Comparison of ENCODE assay signal across 24 mouse cellular contexts in genomic region chr15:97224003-97224402, GRCm38 (mm10). TPM values are rescaled to one million over a fixed set of nuclear protein-coding genes. Genes with fewer than 3 reads are reported as not detected.
DNase-seq lines count a peak whose midpoint lies in the region; ATAC-seq and TF ChIP-seq lines count a peak whose summit lies in the region.
"Had no signal": no experiment of that assay in that cellular context is flagged by ENCODE, and none has a peak within 500 bp of the region (broad histone marks: within the 10 kb centered on the region; RNA-seq: fewer than 3 reads in every experiment).

No protein-coding gene starts in this region.

- H3K9ac ChIP-seq in kidney, embryonic 14.5 days (ENCODE audit: low read depth, low read length) = no peak overlapping the region
- H3K9ac ChIP-seq in kidney, embryonic 16.5 days (replicated peaks; ENCODE audit: low read length) = no peak overlapping the region
- H3K9ac ChIP-seq: forebrain, embryonic 13.5 days; forebrain, embryonic 15.5 days; forebrain, postnatal 0 days had no signal

- peak; percentile 9 for DNase-seq in embryo, embryonic 11 days
- no peak for DNase-seq in embryo, embryonic 10.5 days (ENCODE audit: low spot score)
- no peak for DNase-seq in kidney, adult 2 months
- no peak for DNase-seq in kidney, postnatal 4 days
- peak; percentile 19 for DNase-seq in mesoderm, embryonic 11.5 days (ENCODE audit: low read depth, low spot score)
- DNase-seq: adrenal gland, adult 8-10 months; adrenal gland, postnatal 14 days; adrenal gland, postnatal 36 days; B cell, adult 2 months; cerebellum, adult 11-12 months; cerebellum, adult 2 months; cerebellum, adult 9-10 months; cerebellum, postnatal 10 days; cerebellum, postnatal 25 days; forebrain, postnatal 0 days had no signal

- WGBS in kidney, embryonic 14.5 days = 20% methylated on average over 8 of the region's 8 CpGs
- 24% methylated on average over 8 of the region's 8 CpGs for WGBS in kidney, adult 2 months
- 16% methylated on average over 8 of the region's 8 CpGs for WGBS in kidney, embryonic 16.5 days

- no peaks in the 10 kb centered on the region for H3K36me3 ChIP-seq in kidney, embryonic 14.5 days (ENCODE audit: control insufficient read depth, insufficient read depth, low read length)
- H3K36me3 ChIP-seq in kidney, adult 2 months (ENCODE audit: control insufficient read depth, insufficient read depth, low read length) = no peaks in the 10 kb centered on the region
- H3K36me3 ChIP-seq in kidney, embryonic 16.5 days (ENCODE audit: insufficient read depth, low read length) = no peaks in the 10 kb centered on the region
- H3K36me3 ChIP-seq: forebrain, embryonic 15.5 days; G1E had no signal

- ATAC-seq in kidney, embryonic 14.5 days (ENCODE audit: low FRiP score, low TSS enrichment) = peak; percentile 67
- ATAC-seq in kidney, embryonic 16.5 days (ENCODE audit: low FRiP score, low TSS enrichment) = peak; percentile 59; the same call in 1 of the 2 replicates
- ATAC-seq: activated CD4-positive, CD25-positive, alpha-beta regulatory T cell, adult 4 months; CD4-positive, CD25-positive, alpha-beta regulatory T cell, adult 4 months; forebrain, embryonic 13.5 days; forebrain, embryonic 15.5 days; forebrain, postnatal 0 days; Patski had no signal

- no peak for TF ChIP-seq CTCF in kidney, adult 2 months (conservative IDR thresholded peaks at IDR 0.05; ENCODE audit: insufficient read depth, insufficient read length, low read depth, low read length)

- TF ChIP-seq POLR2A in kidney, adult 2 months (IDR thresholded peaks at IDR 0.05; ENCODE audit: low read depth, low read length) = no peak

- H3K27ac ChIP-seq in kidney, embryonic 14.5 days (ENCODE audit: low read depth, low read length) = peak overlapping the region; percentile 62; the same call in 1 of the 2 replicates
- H3K27ac ChIP-seq in kidney, adult 2 months (ENCODE audit: insufficient read depth, low read depth, low read length) = no peak overlapping the region
- peak overlapping the region; percentile 0; the same call in 1 of the 2 replicates for H3K27ac ChIP-seq in kidney, embryonic 16.5 days (ENCODE audit: low read length)
- H3K27ac ChIP-seq: forebrain, embryonic 13.5 days; forebrain, embryonic 15.5 days had no signal

- no peak overlapping the region; the same call in 1 of the 2 replicates for H3K4me2 ChIP-seq in kidney, embryonic 14.5 days (replicated peaks; ENCODE audit: low read depth, low read length)
- peak overlapping the region; percentile 32 for H3K4me2 ChIP-seq in kidney, embryonic 16.5 days (replicated peaks; ENCODE audit: low read depth, low read length)
- H3K4me2 ChIP-seq: forebrain, embryonic 13.5 days; forebrain, embryonic 15.5 days had no signal

- H3K27me3 ChIP-seq in kidney, embryonic 14.5 days (ENCODE audit: control insufficient read depth, insufficient read depth, low read length) = no peaks in the 10 kb centered on the region
- no peaks in the 10 kb centered on the region for H3K27me3 ChIP-seq in kidney, adult 2 months (replicated peaks; ENCODE audit: control insufficient read depth, insufficient read depth, low read length)
- no peaks in the 10 kb centered on the region for H3K27me3 ChIP-seq in kidney, embryonic 16.5 days (ENCODE audit: insufficient read depth, low read length)
- H3K27me3 ChIP-seq: CH12.LX; forebrain, embryonic 13.5 days; forebrain, embryonic 15.5 days; Patski had no signal

- peaks cover 3% of the 10 kb centered on the region; the same call in 1 of the 2 replicates for H3K9me3 ChIP-seq in kidney, embryonic 14.5 days (ENCODE audit: control insufficient read depth, low read length)
- peaks cover 5% of the 10 kb centered on the region; the same call in 1 of the 2 replicates for H3K9me3 ChIP-seq in kidney, embryonic 16.5 days (ENCODE audit: low read length)
- H3K9me3 ChIP-seq: forebrain, embryonic 13.5 days; forebrain, embryonic 15.5 days had no signal

- H3K4me3 ChIP-seq in kidney, embryonic 14.5 days (ENCODE audit: low read length) = no peak overlapping the region
- H3K4me3 ChIP-seq in kidney, adult 2 months (ENCODE audit: insufficient read depth, low read depth, low read length) = no peak overlapping the region
- H3K4me3 ChIP-seq in kidney, embryonic 16.5 days (ENCODE audit: low read length) = no peak overlapping the region
- H3K4me3 ChIP-seq: forebrain, embryonic 13.5 days; forebrain, embryonic 15.5 days had no signal

- H3K4me1 ChIP-seq in kidney, embryonic 14.5 days (ENCODE audit: control insufficient read depth, insufficient read depth, low read length) = 0 out of 2 replicates have a peak, but pooled peaks cover 3% of the 10 kb centered on the region
- no peaks in the 10 kb centered on the region for H3K4me1 ChIP-seq in kidney, adult 2 months (ENCODE audit: control insufficient read depth, insufficient read depth, low read length)
- H3K4me1 ChIP-seq in kidney, embryonic 16.5 days (ENCODE audit: insufficient read depth, low read length) = peaks cover 8% of the 10 kb centered on the region; the same call in 1 of the 2 replicates
- H3K4me1 ChIP-seq: forebrain, embryonic 13.5 days; forebrain, embryonic 15.5 days had no signal

RNA-seq across cellular contexts. Expression of gene Pced1b, which starts 22.9 kb away (rescaled TPM):
- polyA plus RNA-seq in kidney, embryonic 14.5 days (2014; fragmentation: Nextera tagmentation; extraction: Ambion mirVana) = 5.4 and 8.7 TPM in 2 replicates
- polyA plus RNA-seq in kidney, adult 2 months (2012; rRNA removed) = 5.4 and 8.2 TPM in 2 replicates
- polyA plus RNA-seq in kidney, embryonic 16.5 days (2015; fragmentation: Nextera tagmentation; extraction: Ambion mirVana) = 6.0 and 6.3 TPM in 2 replicates

RNA-seq across cellular contexts. Expression of gene Amigo2, which starts 23.1 kb away (rescaled TPM):
- polyA plus RNA-seq in kidney, embryonic 14.5 days (2014; fragmentation: Nextera tagmentation; extraction: Ambion mirVana) = 11.9 and 16.9 TPM in 2 replicates
- 0.77 and 0.99 TPM in 2 replicates for polyA plus RNA-seq in kidney, adult 2 months (2012; rRNA removed)
- 11.4 and 12.8 TPM in 2 replicates for polyA plus RNA-seq in kidney, embryonic 16.5 days (2015; fragmentation: Nextera tagmentation; extraction: Ambion mirVana)
- polyA plus RNA-seq: G1E had no signal

Comparison
In these comparisons a context has a peak if more than half of its experiments do, and no peak if none do; other contexts are left out.
1. DNase-seq: peak in embryo, embryonic 11 days (single experiment) and mesoderm, embryonic 11.5 days (single experiment); none in embryo, embryonic 10.5 days (single experiment), kidney, adult 2 months (single experiment) and kidney, postnatal 4 days (0 of 2).